Mouse (Mus musculus) spleen, postnatal 4 days (tissue): ENCODE data around the gene Vmn2r53.
"Not testable (repeated sequence)": the region's sequence is repeated elsewhere in the genome, so short reads cannot be mapped to it uniquely, and the experiment has no call there.

Experiments used
- DNase-seq, 2 experiments: peaks; one replicate each; pipeline ENCODE4 v3.0.0; 2022; ENCODE audit warnings: low spot score in 2 of 2

Gene Vmn2r53

GRCm38 (mm10) chr7:12608688-12609087, at the start of gene Vmn2r53:
Vmn2r53 (minus strand) TSS chr7:12608788.
- DNase-seq: no peak

- not testable (repeated sequence) for DNase-seq
Observed at GRCm38 (mm10) chr7:12640219-12640618, 31.6 kb upstream of the Vmn2r53 start, which contains the start of gene Vmn2r54. Vmn2r54 (minus strand) TSS chr7:12640319.
